Mouse (Mus musculus) lung, postnatal 14 days (tissue): ENCODE measurements around the gene Irf2.

Experiments used
- DNase-seq: peaks from one replicate; pipeline ENCODE4 v3.0.0; 2021

The Irf2 gene

DNA sequence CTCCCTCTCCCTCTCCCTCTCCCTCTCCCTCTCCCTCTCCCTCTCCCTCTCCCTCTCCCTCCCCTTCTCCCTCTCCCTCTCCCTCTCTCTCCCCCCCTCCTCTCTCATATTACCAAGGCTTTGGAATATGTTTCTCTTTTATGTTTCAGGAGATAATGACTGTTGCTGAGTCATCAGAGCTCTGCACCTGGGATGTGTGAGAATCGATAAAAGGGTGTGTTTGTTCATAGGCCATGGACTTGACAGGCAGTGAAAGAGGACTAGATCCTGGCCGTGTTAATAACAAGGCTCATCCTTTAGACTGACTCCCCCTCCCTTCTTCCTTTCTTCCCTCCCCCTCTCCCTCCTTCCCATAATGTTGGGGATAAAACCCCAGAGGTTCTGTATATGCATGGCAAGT, 19.1 kb downstream of the Irf2 start:
- DNase-seq, result no peak

- DNase-seq, result no peak
Observed at GRCm38 (mm10) chr8:46759562-46759961, 20.0 kb downstream of the Irf2 start.

GRCm38 (mm10) chr8:46760701-46761100, 21.2 kb downstream of the Irf2 start:
- no peak for DNase-seq

DNA sequence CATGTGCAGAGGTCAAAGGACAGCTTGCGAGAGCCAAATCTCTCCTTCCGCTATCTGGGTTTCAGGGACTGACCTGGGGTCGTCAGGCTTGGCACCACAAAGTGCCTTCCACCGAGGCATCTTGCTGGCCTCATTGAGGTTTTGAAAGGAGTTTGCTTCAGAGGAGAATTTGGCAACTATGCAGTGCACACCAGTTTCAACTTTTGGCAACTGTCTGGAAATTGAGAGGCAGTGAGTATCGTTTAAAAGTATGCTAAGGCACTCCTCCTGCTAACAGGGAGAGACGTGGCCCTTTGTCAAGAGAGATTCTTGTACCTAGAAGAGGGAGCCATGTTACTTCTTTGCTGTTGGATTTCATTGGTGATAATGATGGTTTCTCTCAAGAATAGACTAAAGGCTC, 21.9 kb downstream of the Irf2 start:
- no peak for DNase-seq

GRCm38 (mm10) chr8:46769408-46770180, 30.1 kb downstream of the Irf2 start:
- DNase-seq, result no peak

GRCm38 (mm10) chr8:46770905-46771516, 31.5 kb downstream of the Irf2 start:
- no peak for DNase-seq

DNA sequence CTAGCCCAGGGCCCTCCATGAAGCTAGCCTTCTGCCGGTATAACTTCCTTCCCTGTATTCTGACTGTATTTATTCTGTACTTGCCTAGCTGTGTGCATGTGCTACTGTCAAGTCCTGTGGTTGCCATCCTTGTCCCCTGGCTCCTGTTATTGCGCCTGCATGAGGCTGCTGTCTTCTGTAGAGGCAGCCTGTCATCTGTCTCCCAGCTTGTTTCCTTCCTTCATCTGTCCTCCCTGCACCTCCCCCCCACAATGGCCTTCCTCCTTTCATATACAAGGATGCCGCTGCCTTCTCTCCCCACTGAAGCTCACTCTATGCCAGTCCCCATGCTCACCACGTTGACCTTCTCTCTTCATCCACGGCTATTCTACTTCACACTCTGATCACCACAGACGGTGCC, 33.3 kb downstream of the Irf2 start:
- no peak for DNase-seq

GRCm38 (mm10) chr8:46777760-46778460, 38.4 kb downstream of the Irf2 start:
- DNase-seq, result peak; percentile 73

DNA sequence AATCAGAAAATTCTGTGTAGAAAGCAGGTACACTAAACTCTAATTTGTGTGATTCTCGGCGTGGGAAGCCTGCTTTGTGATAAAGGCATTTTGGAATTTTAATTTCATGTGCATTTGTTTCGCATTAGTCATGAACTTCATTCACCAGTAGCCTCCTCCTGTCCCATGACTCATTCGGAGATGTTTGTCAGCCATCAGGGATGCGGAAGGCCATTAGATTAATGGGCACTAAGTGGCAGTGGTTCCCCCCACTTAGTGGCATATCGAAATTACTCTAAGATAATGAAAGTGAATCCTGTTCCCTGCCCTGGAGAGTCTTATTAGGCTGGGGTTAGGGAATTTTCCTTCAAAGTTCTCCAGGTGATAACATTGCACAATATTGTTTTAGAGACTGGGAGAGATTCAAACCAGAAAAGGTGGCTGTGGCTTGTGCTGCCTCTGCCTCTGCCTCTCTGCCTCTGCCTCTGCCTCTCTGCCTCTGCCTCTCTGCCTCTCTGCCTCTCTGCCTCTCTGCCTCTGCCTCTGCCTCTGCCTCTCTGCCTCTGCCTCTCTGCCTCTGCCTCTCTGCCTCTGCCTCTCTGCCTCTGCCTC, 41.6 kb downstream of the Irf2 start:
- no peak for DNase-seq

- no peak for DNase-seq
Observed at GRCm38 (mm10) chr8:46782254-46782653, 42.7 kb downstream of the Irf2 start.

DNA sequence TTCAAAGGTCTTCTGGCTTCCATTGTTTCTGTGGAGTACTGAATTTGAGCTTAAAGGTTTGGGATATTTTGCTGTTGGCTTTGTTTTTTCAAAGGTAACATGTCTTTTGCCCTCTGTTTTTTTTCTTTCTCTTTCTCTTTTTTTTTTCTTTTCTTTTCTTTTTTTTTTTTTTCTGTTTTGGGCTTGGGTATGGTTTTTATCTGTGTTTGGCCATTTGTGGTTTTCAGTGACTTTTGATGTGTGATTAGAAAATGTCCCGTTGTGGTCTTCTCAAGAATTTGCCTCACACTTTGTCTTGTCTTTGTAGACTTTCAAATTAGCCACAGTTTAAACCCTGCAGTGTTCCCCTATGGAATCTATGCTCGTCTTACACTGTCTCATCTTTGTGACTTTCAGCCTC, 45.5 kb downstream of the Irf2 start:
- DNase-seq, result no peak

GRCm38 (mm10) chr8:46785926-46786325, 46.4 kb downstream of the Irf2 start:
- no peak for DNase-seq

GRCm38 (mm10) chr8:46789091-46789881, 49.8 kb downstream of the Irf2 start:
- DNase-seq, result no peak

GRCm38 (mm10) chr8:46791664-46792371, 52.3 kb downstream of the Irf2 start:
- no peak for DNase-seq

- DNase-seq, result no peak
Observed at GRCm38 (mm10) chr8:46792653-46793052, 53.1 kb downstream of the Irf2 start.

GRCm38 (mm10) chr8:46793248-46793647, 53.7 kb downstream of the Irf2 start:
- DNase-seq, result no peak

GRCm38 (mm10) chr8:46794317-46794716, 54.8 kb downstream of the Irf2 start:
- no peak for DNase-seq

DNA sequence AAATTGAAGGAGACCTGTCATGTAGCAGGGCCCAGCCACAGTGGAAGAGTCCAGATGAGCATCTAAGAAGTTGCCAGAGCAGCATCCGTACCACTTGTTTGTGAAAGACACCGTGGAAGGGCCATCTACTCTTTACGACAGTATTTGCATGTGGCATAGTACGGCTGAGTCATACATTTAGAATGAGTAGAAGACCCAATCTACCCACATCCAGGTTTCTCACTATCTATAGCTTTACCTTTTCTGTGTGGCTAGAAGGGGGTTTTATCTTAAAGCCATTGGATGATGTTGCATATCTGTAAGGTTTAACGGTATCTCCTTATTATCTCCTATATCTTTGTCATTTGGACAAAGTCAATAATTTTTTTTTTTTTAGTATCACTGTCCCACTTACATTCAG, 59.7 kb downstream of the Irf2 start:
- no peak for DNase-seq

- DNase-seq, result peak; percentile 33
Observed at GRCm38 (mm10) chr8:46799706-46800105, 60.2 kb downstream of the Irf2 start.

DNA sequence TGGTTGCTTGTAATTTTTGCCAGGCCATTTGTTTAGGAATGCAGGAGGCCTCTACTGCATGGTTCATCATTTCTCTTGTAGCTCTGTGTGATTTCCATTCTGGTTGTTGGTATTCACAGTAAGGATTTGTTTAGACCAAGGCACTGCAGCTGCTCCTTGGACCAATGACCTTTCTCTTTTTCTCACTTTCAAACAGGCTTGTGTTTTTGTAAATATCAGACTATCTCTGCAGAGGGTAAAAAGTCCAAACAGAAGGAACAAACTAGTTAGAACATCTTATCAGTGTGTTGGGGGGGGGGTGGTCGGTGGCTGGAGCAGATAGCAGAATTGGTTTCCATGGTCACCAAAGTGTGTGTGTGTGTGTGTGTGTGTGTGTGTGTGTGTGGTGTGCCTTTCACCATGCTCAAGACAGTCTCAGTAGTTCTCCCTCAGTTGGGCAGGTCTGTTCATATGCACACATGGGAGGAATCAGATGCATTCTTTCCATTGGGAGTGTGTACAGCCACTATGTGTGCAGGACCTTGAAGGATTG, 61.7 kb downstream of the Irf2 start:
- DNase-seq, result no peak

DNA sequence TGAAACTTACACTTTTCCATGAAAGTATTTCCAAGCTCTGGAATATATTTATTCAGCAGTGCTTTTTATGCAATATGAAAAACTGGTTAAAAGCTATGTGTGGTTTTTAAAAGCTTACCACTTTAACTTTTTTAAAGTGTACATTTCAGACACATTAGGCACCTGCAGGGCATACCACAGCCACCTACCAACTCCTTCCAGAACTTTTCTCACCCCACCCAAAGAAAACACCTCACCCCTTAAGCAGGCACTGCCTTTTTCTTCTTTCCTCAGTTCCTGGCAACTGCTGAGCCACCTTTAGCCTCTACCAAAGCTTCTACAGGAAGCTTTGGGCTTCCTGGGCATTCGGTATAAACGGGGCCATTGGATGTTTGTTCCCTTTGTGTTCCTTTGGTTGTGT, 62.5 kb downstream of the Irf2 start:
- no peak for DNase-seq

DNA sequence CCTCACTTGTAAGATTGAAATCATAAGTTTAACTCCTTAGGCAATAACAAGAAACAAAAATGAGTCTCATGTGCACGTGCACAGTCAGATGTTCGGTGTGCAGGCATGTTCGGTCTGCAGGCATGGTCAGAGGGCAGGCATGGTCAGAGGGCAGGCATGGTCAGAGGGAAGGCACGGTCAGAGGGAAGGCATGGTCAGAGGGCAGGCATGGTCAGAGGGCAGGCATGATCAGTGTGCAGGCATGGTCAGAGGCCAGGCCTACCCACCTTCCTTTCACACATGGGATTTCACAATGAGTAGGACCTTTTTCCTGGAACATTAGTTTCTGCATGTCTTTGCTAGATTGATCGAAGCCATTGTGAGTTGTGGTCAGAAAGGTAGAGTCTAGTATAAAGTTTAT, 65.2 kb downstream of the Irf2 start:
- DNase-seq, result no peak
